Mouse (Mus musculus) limb, embryonic 10.5 days (tissue): ENCODE measurements around the gene Tmprss3. TPM values are rescaled to one million over a fixed set of nuclear protein-coding genes. Genes with fewer than 3 reads are reported as not detected.

Experiments
- DNase-seq: peaks from one replicate; pipeline ENCODE4 v3.0.0-alpha.2; 2017; ENCODE audit warnings: low spot score
- H3K27ac ChIP-seq: fragments of 300-500 bp; sonication (generic); 2 replicates; pipeline ENCODE4 v1.5.1; 2016; ENCODE audit warnings: mild to moderate bottlenecking
- H3K27me3 ChIP-seq: fragments of 300-500 bp; sonication (generic); 2 replicates; pipeline ENCODE4 v1.6.1; 2016; ENCODE audit warnings: low read depth, mild to moderate bottlenecking; ENCODE audit not compliant: poor library complexity, severe bottlenecking
- H3K36me3 ChIP-seq: fragments of 300-500 bp; sonication (generic); 2 replicates; pipeline ENCODE4 v1.6.1; 2016; ENCODE audit warnings: mild to moderate bottlenecking, moderate library complexity
- H3K4me1 ChIP-seq: fragments of 300-500 bp; sonication (generic); 2 replicates; pipeline ENCODE4 v1.6.1; 2016
- H3K4me3 ChIP-seq: fragments of 300-500 bp; sonication (generic); 2 replicates; pipeline ENCODE4 v1.5.1; 2016; ENCODE audit warnings: mild to moderate bottlenecking, moderate library complexity
- H3K9me3 ChIP-seq: fragments of 300-500 bp; sonication (generic); replicated peaks from 2 replicates; pipeline ENCODE4 v1.6.1; 2016; ENCODE audit warnings: mild to moderate bottlenecking
- WGBS: fragments of 180-500 bp; shearing (Covaris S2); methylation state at CpG from one replicate; pipeline ENCODE4 v1.1.7; 2016; 5-methylcytosine and 5-hydroxymethylcytosine counted together
- polyA plus RNA-seq: library from polyadenylated mRNA; unstranded; fragments of >200 nt; fragmentation: Nextera tagmentation; extraction: Ambion mirVana; gene quantifications from 2 replicates; pipeline ENCODE4 v1.2.1, GENCODE M21; 2016

Gene Tmprss3
- polyA plus RNA-seq, 1 experiment from 2014 or later: not detected

- Histone ChIP-seq H3K4me1 (no peaks in the 10 kb centered on the region), H3K4me3 (no peak overlapping the region), H3K9me3 (no peaks in the 10 kb centered on the region), H3K27me3 (no peaks in the 10 kb centered on the region), H3K27ac (no peak overlapping the region), H3K36me3 (no peaks in the 10 kb centered on the region)
- no peak for DNase-seq
- WGBS: 85% methylated on average over 12 of the region's 12 CpGs
These were observed 14.3 kb downstream of the Tmprss3 start for GRCm38 (mm10) chr17:31184269-31184990.

- Histone ChIP-seq H3K4me1 (no peaks in the 10 kb centered on the region), H3K27ac (no peak overlapping the region), H3K4me3 (no peak overlapping the region), H3K36me3 (no peaks in the 10 kb centered on the region), H3K27me3 (no peaks in the 10 kb centered on the region), H3K9me3 (no peaks in the 10 kb centered on the region)
- WGBS: 75% methylated on average over 12 of the region's 12 CpGs
- no peak for DNase-seq
These were observed 15.4 kb downstream of the Tmprss3 start for GRCm38 (mm10) chr17:31183180-31183974.

- Histone ChIP-seq H3K4me3 (no peak overlapping the region), H3K4me1 (no peaks in the 10 kb centered on the region), H3K36me3 (no peaks in the 10 kb centered on the region), H3K27ac (no peak overlapping the region), H3K9me3 (no peaks in the 10 kb centered on the region), H3K27me3 (no peaks in the 10 kb centered on the region)
- WGBS: 94% methylated on average over 4 of the region's 4 CpGs
- no peak for DNase-seq
These were observed 17.3 kb downstream of the Tmprss3 start for GRCm38 (mm10) chr17:31181490-31181889.

- H3K4me1 ChIP-seq: no peaks in the 10 kb centered on the region
- no peaks in the 10 kb centered on the region for H3K36me3 ChIP-seq
- DNase-seq: no peak
- 89% methylated on average over 4 of the region's 4 CpGs for WGBS
- H3K9me3 ChIP-seq: no peaks in the 10 kb centered on the region
- H3K27ac ChIP-seq: no peak overlapping the region
- no peaks in the 10 kb centered on the region for H3K27me3 ChIP-seq
- no peak overlapping the region for H3K4me3 ChIP-seq
These were observed 22.5 kb downstream of the Tmprss3 start for GRCm38 (mm10) chr17:31176321-31176720.

GRCm38 (mm10) chr17:31169796-31170195 lies 29.0 kb downstream of the Tmprss3 start:
- 86% methylated on average over 5 of the region's 5 CpGs for WGBS
- no peaks in the 10 kb centered on the region for H3K9me3 ChIP-seq
- H3K27ac ChIP-seq: no peak overlapping the region
- DNase-seq: no peak
- H3K27me3 ChIP-seq: peaks cover 28% of the 10 kb centered on the region; the same call in 1 of the 2 replicates
- no peaks in the 10 kb centered on the region for H3K36me3 ChIP-seq
- H3K4me1 ChIP-seq: no peaks in the 10 kb centered on the region
- H3K4me3 ChIP-seq: no peak overlapping the region

GRCm38 (mm10) chr17:31165127-31165526 lies 33.6 kb downstream of the Tmprss3 start, which contains the start of gene Tff1:
Tff1 (minus strand) TSS chr17:31165277.
- H3K9me3 ChIP-seq: no peaks in the 10 kb centered on the region
- WGBS: 86% methylated on average over 6 of the region's 6 CpGs
- no peaks in the 10 kb centered on the region for H3K4me1 ChIP-seq
- H3K4me3 ChIP-seq: no peak within 1 kb of the TSS
- no peaks in the 10 kb centered on the region for H3K36me3 ChIP-seq
- H3K27me3 ChIP-seq: peaks cover 26% of the 10 kb centered on the region; the same call in 1 of the 2 replicates
- DNase-seq: no peak
- no peak within 1 kb of the TSS for H3K27ac ChIP-seq

- H3K9me3 ChIP-seq: no peaks in the 10 kb centered on the region
- H3K4me3 ChIP-seq: no peak overlapping the region
- no peaks in the 10 kb centered on the region for H3K36me3 ChIP-seq
- H3K27ac ChIP-seq: no peak overlapping the region
- 86% methylated on average over 2 of the region's 2 CpGs for WGBS
- H3K4me1 ChIP-seq: no peaks in the 10 kb centered on the region
- H3K27me3 ChIP-seq: peaks cover 15% of the 10 kb centered on the region; the same call in 1 of the 2 replicates
- DNase-seq: no peak
These were observed 35.0 kb downstream of the Tmprss3 start for GRCm38 (mm10) chr17:31163821-31164220.

GRCm38 (mm10) chr17:31162607-31163006 lies 36.2 kb downstream of the Tmprss3 start:
- H3K4me3 ChIP-seq: no peak overlapping the region
- H3K27me3 ChIP-seq: peaks cover 10% of the 10 kb centered on the region; the same call in 1 of the 2 replicates
- no peak overlapping the region for H3K27ac ChIP-seq
- no peaks in the 10 kb centered on the region for H3K9me3 ChIP-seq
- no peak for DNase-seq
- 91% methylated on average over 12 of the region's 12 CpGs for WGBS
- no peaks in the 10 kb centered on the region for H3K36me3 ChIP-seq
- H3K4me1 ChIP-seq: no peaks in the 10 kb centered on the region

- Histone ChIP-seq H3K27ac (no peak overlapping the region), H3K4me3 (no peak overlapping the region), H3K36me3 (no peaks in the 10 kb centered on the region), H3K9me3 (no peaks in the 10 kb centered on the region), H3K4me1 (no peaks in the 10 kb centered on the region), H3K27me3 (no peaks in the 10 kb centered on the region)
- no peak for DNase-seq
- 88% methylated on average over 4 of the region's 4 CpGs for WGBS
These were observed 38.5 kb downstream of the Tmprss3 start for GRCm38 (mm10) chr17:31160291-31160690.

- no peak overlapping the region for H3K4me3 ChIP-seq
- H3K36me3 ChIP-seq: no peaks in the 10 kb centered on the region
- H3K4me1 ChIP-seq: no peaks in the 10 kb centered on the region
- DNase-seq: no peak
- H3K27me3 ChIP-seq: no peaks in the 10 kb centered on the region
- H3K9me3 ChIP-seq: no peaks in the 10 kb centered on the region
- no peak overlapping the region for H3K27ac ChIP-seq
- 73% methylated on average over 6 of the region's 6 CpGs for WGBS
These were observed 40.9 kb downstream of the Tmprss3 start for GRCm38 (mm10) chr17:31157921-31158320.

- Histone ChIP-seq H3K36me3 (no peaks in the 10 kb centered on the region), H3K9me3 (no peaks in the 10 kb centered on the region), H3K27ac (no peak overlapping the region), H3K4me1 (no peaks in the 10 kb centered on the region), H3K27me3 (no peaks in the 10 kb centered on the region), H3K4me3 (no peak overlapping the region)
- 87% methylated on average over 8 of the region's 8 CpGs for WGBS
- DNase-seq: no peak
These were observed 45.0 kb downstream of the Tmprss3 start for GRCm38 (mm10) chr17:31153785-31154184.

- H3K27me3 ChIP-seq: no peaks in the 10 kb centered on the region
- no peaks in the 10 kb centered on the region for H3K36me3 ChIP-seq
- WGBS: 83% methylated on average over 9 of the region's 9 CpGs
- no peaks in the 10 kb centered on the region for H3K4me1 ChIP-seq
- H3K9me3 ChIP-seq: no peaks in the 10 kb centered on the region
- DNase-seq: no peak
- H3K27ac ChIP-seq: no peak overlapping the region
- no peak overlapping the region for H3K4me3 ChIP-seq
These were observed 45.7 kb downstream of the Tmprss3 start for GRCm38 (mm10) chr17:31152966-31153499.

- H3K36me3 ChIP-seq: no peaks in the 10 kb centered on the region
- no peaks in the 10 kb centered on the region for H3K9me3 ChIP-seq
- no peak overlapping the region for H3K27ac ChIP-seq
- WGBS: 72% methylated on average over 5 of the region's 5 CpGs
- H3K4me3 ChIP-seq: no peak overlapping the region
- H3K4me1 ChIP-seq: no peaks in the 10 kb centered on the region
- DNase-seq: no peak
- no peaks in the 10 kb centered on the region for H3K27me3 ChIP-seq
These were observed 46.3 kb downstream of the Tmprss3 start for GRCm38 (mm10) chr17:31152512-31152911.
